Mouse (Mus musculus): ENCODE results near the gene Zfp146. TPM values are rescaled to one million over a fixed set of nuclear protein-coding genes. Genes with fewer than 3 reads are reported as not detected.

The Zfp146 gene
- 5.7 and 6.8 TPM in 2 replicates for polyA plus RNA-seq (2015; fragmentation: Nextera tagmentation; extraction: Ambion mirVana)

GRCm38 (mm10) chr7:30169583-30170282, at the start of gene Zfp146:
TSS of gene Zfp146 (minus strand) at chr7:30169750.

GRCm38 (mm10) chr7:30198481-30198971, 29.0 kb upstream of the Zfp146 start, which contains the start of gene Capns1:
TSS of gene Capns1 (minus strand) at chr7:30198811.

GRCm38 (mm10) chr7:30183879-30184289, 14.3 kb upstream of the Zfp146 start, which contains the start of gene Cox7a1:
TSS of gene Cox7a1 (plus strand) at chr7:30184144.

GRCm38 (mm10) chr7:30121308-30122187, 48.0 kb downstream of the Zfp146 start, which contains the start of gene Zfp382:
TSS of gene Zfp382 (plus strand) at chr7:30121942.

Other genes with a start within 250 kb of the Zfp146 start
- gene Zfp74, start 215.7 kb downstream of the Zfp146 start, polyA plus RNA-seq (2015; fragmentation: Nextera tagmentation; extraction: Ambion mirVana), result 4.2 and 5.4 TPM in 2 replicates
- 9.7 and 10.7 TPM in 2 replicates for gene Zfp568, start 185.8 kb downstream of the Zfp146 start, polyA plus RNA-seq (2015; fragmentation: Nextera tagmentation; extraction: Ambion mirVana)
- 1.2 TPM in 2 replicates for gene Zfp14, start 118.4 kb downstream of the Zfp146 start, polyA plus RNA-seq (2015; fragmentation: Nextera tagmentation; extraction: Ambion mirVana)
- gene Zfp82, start 96.8 kb downstream of the Zfp146 start, polyA plus RNA-seq (2015; fragmentation: Nextera tagmentation; extraction: Ambion mirVana), result 2.1 and 2.2 TPM in 2 replicates
- not detected in 2 replicates for gene Gm26920, start 79.3 kb downstream of the Zfp146 start, polyA plus RNA-seq (2015; fragmentation: Nextera tagmentation; extraction: Ambion mirVana)
- 2.9 and 3.6 TPM in 2 replicates for gene Zfp566, start 79.2 kb downstream of the Zfp146 start, polyA plus RNA-seq (2015; fragmentation: Nextera tagmentation; extraction: Ambion mirVana)
- 44.4 and 53.0 TPM in 2 replicates for gene Zfp260, start 75.0 kb downstream of the Zfp146 start, polyA plus RNA-seq (2015; fragmentation: Nextera tagmentation; extraction: Ambion mirVana)
- 4.2 and 4.5 TPM in 2 replicates for gene Zfp382, start 47.8 kb downstream of the Zfp146 start, polyA plus RNA-seq (2015; fragmentation: Nextera tagmentation; extraction: Ambion mirVana)
- 21.7 and 23.2 TPM in 2 replicates for gene Cox7a1, start 14.4 kb upstream of the Zfp146 start, polyA plus RNA-seq (2015; fragmentation: Nextera tagmentation; extraction: Ambion mirVana)
- gene Capns1, start 29.1 kb upstream of the Zfp146 start, polyA plus RNA-seq (2015; fragmentation: Nextera tagmentation; extraction: Ambion mirVana), result 152 and 156 TPM in 2 replicates
- gene Polr2i, start 62.2 kb upstream of the Zfp146 start, polyA plus RNA-seq (2015; fragmentation: Nextera tagmentation; extraction: Ambion mirVana), result 74.1 and 98.9 TPM in 2 replicates
- gene Tbcb, start 62.5 kb upstream of the Zfp146 start, polyA plus RNA-seq (2015; fragmentation: Nextera tagmentation; extraction: Ambion mirVana), result 151 and 152 TPM in 2 replicates
- not detected in 2 replicates for gene Ovol3, start 66.0 kb upstream of the Zfp146 start, polyA plus RNA-seq (2015; fragmentation: Nextera tagmentation; extraction: Ambion mirVana)
- 0.35 and 0.42 TPM in 2 replicates for gene Thap8, start 110.3 kb upstream of the Zfp146 start, polyA plus RNA-seq (2015; fragmentation: Nextera tagmentation; extraction: Ambion mirVana)
- gene Wdr62, start 110.7 kb upstream of the Zfp146 start, polyA plus RNA-seq (2015; fragmentation: Nextera tagmentation; extraction: Ambion mirVana), result 1.8 and 3.0 TPM in 2 replicates
- 13.0 and 13.9 TPM in 2 replicates for gene Clip3, start 122.0 kb upstream of the Zfp146 start, polyA plus RNA-seq (2015; fragmentation: Nextera tagmentation; extraction: Ambion mirVana)
- gene Alkbh6, start 139.0 kb upstream of the Zfp146 start, polyA plus RNA-seq (2015; fragmentation: Nextera tagmentation; extraction: Ambion mirVana), result 44.3 and 50.6 TPM in 2 replicates
- 3.8 and 4.1 TPM in 2 replicates for gene Syne4, start 145.1 kb upstream of the Zfp146 start, polyA plus RNA-seq (2015; fragmentation: Nextera tagmentation; extraction: Ambion mirVana)
- not detected in 2 replicates for gene E130208F15Rik, start 152.0 kb upstream of the Zfp146 start, polyA plus RNA-seq (2015; fragmentation: Nextera tagmentation; extraction: Ambion mirVana)
- 15.7 and 16.6 TPM in 2 replicates for gene Sdhaf1, start 154.1 kb upstream of the Zfp146 start, polyA plus RNA-seq (2015; fragmentation: Nextera tagmentation; extraction: Ambion mirVana)
- 2.8 and 3.7 TPM in 2 replicates for gene Lrfn3, start 193.0 kb upstream of the Zfp146 start, polyA plus RNA-seq (2015; fragmentation: Nextera tagmentation; extraction: Ambion mirVana)
- 74.3 and 230 TPM in 2 replicates for gene Tyrobp, start 244.0 kb upstream of the Zfp146 start, polyA plus RNA-seq (2015; fragmentation: Nextera tagmentation; extraction: Ambion mirVana)